Mouse (Mus musculus): Measurements from ENCODE around the gene Pigo. TPM values are rescaled to one million over a fixed set of nuclear protein-coding genes. Genes with fewer than 3 reads are reported as not detected.

Gene Pigo
- polyA plus RNA-seq, 1 experiment from 2014 or later, result 24.6 TPM

- peaks cover 6% of the 10 kb centered on the region for H3K4me1 ChIP-seq (ENCODE audit: control insufficient read depth, insufficient read depth, low read length)
- peak within 1 kb of the TSS; percentile 88 for H3K27ac ChIP-seq (ENCODE audit: low read depth, low read length)
- H3K4me3 ChIP-seq (ENCODE audit: low read depth, low read length), result peak within 1 kb of the TSS; percentile 68
- H3K4me2 ChIP-seq (ENCODE audit: low read depth, low read length), result peak within 1 kb of the TSS; percentile 87
- H3K36me3 ChIP-seq (ENCODE audit: control insufficient read depth, insufficient read depth, low read length), result peaks cover 35% of the 10 kb centered on the region
- peak; percentile 97 for ATAC-seq (ENCODE audit: low read depth)
- peak within 1 kb of the TSS; percentile 88 for H3K9ac ChIP-seq (replicated peaks; ENCODE audit: low read depth, low read length)
- no peaks in the 10 kb centered on the region for H3K9me3 ChIP-seq (ENCODE audit: control insufficient read depth, low read length)
- no peaks in the 10 kb centered on the region for H3K27me3 ChIP-seq (ENCODE audit: control insufficient read depth, insufficient read depth, low read length)
- under 1% methylated on average over 38 of the region's 38 CpGs for WGBS
These were observed 5.8 kb upstream of the Pigo start, which contains the start of gene Stoml2 for GRCm38 (mm10) chr4:43031237-43031995. Gene Stoml2, minus strand, starts transcription at chr4:43031710.

GRCm38 (mm10) chr4:43030780-43031230, 5.2 kb upstream of the Pigo start:
- Histone ChIP-seq H3K9ac (replicated peaks; ENCODE audit: low read depth, low read length) (peak overlapping the region; percentile 88), H3K4me3 (ENCODE audit: low read depth, low read length) (peak overlapping the region; percentile 68), H3K9me3 (ENCODE audit: control insufficient read depth, low read length) (no peaks in the 10 kb centered on the region), H3K4me2 (ENCODE audit: low read depth, low read length) (peak overlapping the region; percentile 87), H3K4me1 (ENCODE audit: control insufficient read depth, insufficient read depth, low read length) (peaks cover 6% of the 10 kb centered on the region), H3K27me3 (ENCODE audit: control insufficient read depth, insufficient read depth, low read length) (no peaks in the 10 kb centered on the region), H3K36me3 (ENCODE audit: control insufficient read depth, insufficient read depth, low read length) (peaks cover 28% of the 10 kb centered on the region), H3K27ac (ENCODE audit: low read depth, low read length) (peak overlapping the region; percentile 88)
- under 1% methylated on average over 28 of the region's 28 CpGs for WGBS
- ATAC-seq (ENCODE audit: low read depth), result peak; percentile 62; the same call in 1 of the 2 replicates

GRCm38 (mm10) chr4:43030352-43030751, 4.7 kb upstream of the Pigo start:
- H3K4me2 ChIP-seq (ENCODE audit: low read depth, low read length), result peak overlapping the region; percentile 87
- peak overlapping the region; percentile 88; the same call in 1 of the 2 replicates for H3K27ac ChIP-seq (ENCODE audit: low read depth, low read length)
- H3K4me1 ChIP-seq (ENCODE audit: control insufficient read depth, insufficient read depth, low read length), result peaks cover 6% of the 10 kb centered on the region
- H3K9me3 ChIP-seq (ENCODE audit: control insufficient read depth, low read length), result no peaks in the 10 kb centered on the region
- H3K4me3 ChIP-seq (ENCODE audit: low read depth, low read length), result peak overlapping the region; percentile 68
- 72% methylated on average over 9 of the region's 9 CpGs for WGBS
- H3K27me3 ChIP-seq (ENCODE audit: control insufficient read depth, insufficient read depth, low read length), result no peaks in the 10 kb centered on the region
- H3K36me3 ChIP-seq (ENCODE audit: control insufficient read depth, insufficient read depth, low read length), result peaks cover 27% of the 10 kb centered on the region
- peak overlapping the region; percentile 88 for H3K9ac ChIP-seq (replicated peaks; ENCODE audit: low read depth, low read length)
- no peak for ATAC-seq (ENCODE audit: low read depth)

GRCm38 (mm10) chr4:43029749-43030148, 4.1 kb upstream of the Pigo start:
- H3K4me3 ChIP-seq (ENCODE audit: low read depth, low read length), result no peak overlapping the region
- H3K27ac ChIP-seq (ENCODE audit: low read depth, low read length), result no peak overlapping the region
- H3K36me3 ChIP-seq (ENCODE audit: control insufficient read depth, insufficient read depth, low read length), result peaks cover 27% of the 10 kb centered on the region
- H3K27me3 ChIP-seq (ENCODE audit: control insufficient read depth, insufficient read depth, low read length), result no peaks in the 10 kb centered on the region
- no peak overlapping the region for H3K9ac ChIP-seq (replicated peaks; ENCODE audit: low read depth, low read length)
- ATAC-seq (ENCODE audit: low read depth), result no peak
- no peak overlapping the region for H3K4me2 ChIP-seq (ENCODE audit: low read depth, low read length)
- WGBS, result 93% methylated on average over 9 of the region's 9 CpGs
- no peaks in the 10 kb centered on the region for H3K9me3 ChIP-seq (ENCODE audit: control insufficient read depth, low read length)
- H3K4me1 ChIP-seq (ENCODE audit: control insufficient read depth, insufficient read depth, low read length), result peaks cover 9% of the 10 kb centered on the region

GRCm38 (mm10) chr4:43029121-43029520, 3.5 kb upstream of the Pigo start:
- no peak for ATAC-seq (ENCODE audit: low read depth)
- H3K4me2 ChIP-seq (ENCODE audit: low read depth, low read length), result no peak overlapping the region
- H3K9me3 ChIP-seq (ENCODE audit: control insufficient read depth, low read length), result no peaks in the 10 kb centered on the region
- no peak overlapping the region for H3K27ac ChIP-seq (ENCODE audit: low read depth, low read length)
- peaks cover 26% of the 10 kb centered on the region for H3K36me3 ChIP-seq (ENCODE audit: control insufficient read depth, insufficient read depth, low read length)
- 94% methylated on average over 7 of the region's 7 CpGs for WGBS
- H3K4me3 ChIP-seq (ENCODE audit: low read depth, low read length), result no peak overlapping the region
- no peak overlapping the region for H3K9ac ChIP-seq (replicated peaks; ENCODE audit: low read depth, low read length)
- H3K4me1 ChIP-seq (ENCODE audit: control insufficient read depth, insufficient read depth, low read length), result peaks cover 15% of the 10 kb centered on the region
- H3K27me3 ChIP-seq (ENCODE audit: control insufficient read depth, insufficient read depth, low read length), result no peaks in the 10 kb centered on the region

GRCm38 (mm10) chr4:43024673-43025072, 946 bp downstream of the Pigo start:
- Histone ChIP-seq H3K9ac (replicated peaks; ENCODE audit: low read depth, low read length) (peak overlapping the region; percentile 62; the same call in 1 of the 2 replicates), H3K4me3 (ENCODE audit: low read depth, low read length) (peak overlapping the region; percentile 58), H3K4me1 (ENCODE audit: control insufficient read depth, insufficient read depth, low read length) (peaks cover 13% of the 10 kb centered on the region), H3K27me3 (ENCODE audit: control insufficient read depth, insufficient read depth, low read length) (no peaks in the 10 kb centered on the region), H3K27ac (ENCODE audit: low read depth, low read length) (no peak overlapping the region), H3K4me2 (ENCODE audit: low read depth, low read length) (peak overlapping the region; percentile 73), H3K36me3 (ENCODE audit: control insufficient read depth, insufficient read depth, low read length) (peaks cover 30% of the 10 kb centered on the region), H3K9me3 (ENCODE audit: control insufficient read depth, low read length) (no peaks in the 10 kb centered on the region)
- 81% methylated on average over 14 of the region's 14 CpGs for WGBS
- 0 out of 2 replicates have a peak, but pooled peaks have one; percentile 2 for ATAC-seq (ENCODE audit: low read depth)

GRCm38 (mm10) chr4:43021341-43021740, 4.3 kb downstream of the Pigo start:
- Histone ChIP-seq H3K36me3 (ENCODE audit: control insufficient read depth, insufficient read depth, low read length) (peaks cover 40% of the 10 kb centered on the region), H3K9ac (replicated peaks; ENCODE audit: low read depth, low read length) (no peak overlapping the region), H3K27me3 (ENCODE audit: control insufficient read depth, insufficient read depth, low read length) (no peaks in the 10 kb centered on the region), H3K27ac (ENCODE audit: low read depth, low read length) (no peak overlapping the region), H3K9me3 (ENCODE audit: control insufficient read depth, low read length) (no peaks in the 10 kb centered on the region), H3K4me2 (ENCODE audit: low read depth, low read length) (no peak overlapping the region), H3K4me3 (ENCODE audit: low read depth, low read length) (no peak overlapping the region), H3K4me1 (ENCODE audit: control insufficient read depth, insufficient read depth, low read length) (peaks cover 13% of the 10 kb centered on the region)
- no peak for ATAC-seq (ENCODE audit: low read depth)
- WGBS, result 77% methylated on average over 17 of the region's 17 CpGs

- Histone ChIP-seq H3K4me2 (ENCODE audit: low read depth, low read length) (no peak overlapping the region), H3K27me3 (ENCODE audit: control insufficient read depth, insufficient read depth, low read length) (no peaks in the 10 kb centered on the region), H3K9me3 (ENCODE audit: control insufficient read depth, low read length) (no peaks in the 10 kb centered on the region), H3K27ac (ENCODE audit: low read depth, low read length) (no peak overlapping the region), H3K4me1 (ENCODE audit: control insufficient read depth, insufficient read depth, low read length) (peaks cover 13% of the 10 kb centered on the region), H3K9ac (replicated peaks; ENCODE audit: low read depth, low read length) (no peak overlapping the region), H3K36me3 (ENCODE audit: control insufficient read depth, insufficient read depth, low read length) (peaks cover 40% of the 10 kb centered on the region), H3K4me3 (ENCODE audit: low read depth, low read length) (no peak overlapping the region)
- ATAC-seq (ENCODE audit: low read depth), result no peak
- 89% methylated on average over 16 of the region's 16 CpGs for WGBS
These were observed 4.7 kb downstream of the Pigo start for GRCm38 (mm10) chr4:43020876-43021275.

All from neural tube, embryonic 14.5 days (tissue).